Mouse (Mus musculus): ENCODE measurements around the gene Det1. TPM values are rescaled to one million over a fixed set of nuclear protein-coding genes. Genes with fewer than 3 reads are reported as not detected.

The Det1 gene
- polyA plus RNA-seq, 1 experiment from 2014 or later = 17.7 TPM

- Histone ChIP-seq H3K9me3 (no peaks in the 10 kb centered on the region), H3K27ac (no peak overlapping the region), H3K4me1 (replicated peaks) (peaks cover 21% of the 10 kb centered on the region), H3K36me3 (peaks cover 20% of the 10 kb centered on the region), H3K4me2 (replicated peaks) (no peak overlapping the region), H3K9ac (replicated peaks) (no peak overlapping the region), H3K27me3 (0 out of 2 replicates have a peak, but pooled peaks cover 7% of the 10 kb centered on the region), H3K4me3 (replicated peaks) (no peak overlapping the region)
- no peak for ATAC-seq
- 93% methylated on average over 3 of the region's 3 CpGs for WGBS
Measured at GRCm38 (mm10) chr7:78796624-78797023, 50.4 kb downstream of the Det1 start.

GRCm38 (mm10) chr7:78794571-78795092, 52.4 kb downstream of the Det1 start:
- no peak for ATAC-seq
- no peaks in the 10 kb centered on the region for H3K9me3 ChIP-seq
- no peak overlapping the region for H3K9ac ChIP-seq (replicated peaks)
- H3K4me3 ChIP-seq (replicated peaks) = no peak overlapping the region
- peaks cover 38% of the 10 kb centered on the region for H3K36me3 ChIP-seq
- 0 out of 2 replicates have a peak, but pooled peaks cover under 1% of the 10 kb centered on the region for H3K27me3 ChIP-seq
- WGBS = 83% methylated on average over 6 of the region's 6 CpGs
- peaks cover 19% of the 10 kb centered on the region for H3K4me1 ChIP-seq (replicated peaks)
- no peak overlapping the region for H3K27ac ChIP-seq
- H3K4me2 ChIP-seq (replicated peaks) = no peak overlapping the region

- 92% methylated on average over 13 of the region's 13 CpGs for WGBS
- no peak overlapping the region for H3K4me3 ChIP-seq (replicated peaks)
- H3K4me1 ChIP-seq (replicated peaks) = peaks cover 17% of the 10 kb centered on the region
- H3K9ac ChIP-seq (replicated peaks) = no peak overlapping the region
- H3K36me3 ChIP-seq = peaks cover 44% of the 10 kb centered on the region
- no peak overlapping the region for H3K27ac ChIP-seq
- ATAC-seq = no peak
- H3K4me2 ChIP-seq (replicated peaks) = no peak overlapping the region
- no peaks in the 10 kb centered on the region for H3K27me3 ChIP-seq
- no peaks in the 10 kb centered on the region for H3K9me3 ChIP-seq
Measured at GRCm38 (mm10) chr7:78793895-78794570, 53.0 kb downstream of the Det1 start.

GRCm38 (mm10) chr7:78791359-78792222, 55.5 kb downstream of the Det1 start:
- WGBS = 84% methylated on average over 15 of the region's 15 CpGs
- H3K36me3 ChIP-seq = peaks cover 54% of the 10 kb centered on the region
- H3K9me3 ChIP-seq = no peaks in the 10 kb centered on the region
- H3K4me2 ChIP-seq (replicated peaks) = no peak overlapping the region
- no peaks in the 10 kb centered on the region for H3K4me1 ChIP-seq (replicated peaks)
- H3K27ac ChIP-seq = no peak overlapping the region
- H3K9ac ChIP-seq (replicated peaks) = no peak overlapping the region
- no peak overlapping the region for H3K4me3 ChIP-seq (replicated peaks)
- H3K27me3 ChIP-seq = no peaks in the 10 kb centered on the region
- peak; percentile 85 for ATAC-seq

GRCm38 (mm10) chr7:78787793-78788380, 59.2 kb downstream of the Det1 start:
- peaks cover 11% of the 10 kb centered on the region for H3K4me1 ChIP-seq (replicated peaks)
- H3K9ac ChIP-seq (replicated peaks) = no peak overlapping the region
- 91% methylated on average over 12 of the region's 12 CpGs for whole genome bisulfite sequencing
- H3K36me3 ChIP-seq = peaks cover 51% of the 10 kb centered on the region
- no peak for ATAC-seq
- H3K27ac ChIP-seq = no peak overlapping the region
- no peaks in the 10 kb centered on the region for H3K27me3 ChIP-seq
- H3K9me3 ChIP-seq = no peaks in the 10 kb centered on the region
- no peak overlapping the region for H3K4me2 ChIP-seq (replicated peaks)
- H3K4me3 ChIP-seq (replicated peaks) = no peak overlapping the region

- no peaks in the 10 kb centered on the region for H3K27me3 ChIP-seq
Measured at GRCm38 (mm10) chr7:78785906-78786305, 61.2 kb downstream of the Det1 start.

GRCm38 (mm10) chr7:78782639-78783581, 64.2 kb downstream of the Det1 start, which contains the start of the genes Mrps11 and Mrpl46:
Gene Mrps11, plus strand, starts transcription at chr7:78783119.
Gene Mrpl46, minus strand, starts transcription at chr7:78783531.
- WGBS = under 1% methylated on average over 44 of the region's 44 CpGs
- Histone ChIP-seq H3K9ac (replicated peaks) (peak within 1 kb of the TSS; percentile 84), H3K4me2 (replicated peaks) (peak within 1 kb of the TSS; percentile 93), H3K4me1 (replicated peaks) (peaks cover 21% of the 10 kb centered on the region), H3K4me3 (replicated peaks) (peak within 1 kb of the TSS; percentile 72), H3K27me3 (no peaks in the 10 kb centered on the region), H3K27ac (no peak within 1 kb of the TSS), H3K36me3 (peaks cover 31% of the 10 kb centered on the region), H3K9me3 (no peaks in the 10 kb centered on the region)
- peak; percentile 98 for ATAC-seq

More at GRCm38 (mm10) chr7:78785906-78786305, 61.2 kb downstream of the Det1 start:
- ATAC-seq = no peak
- H3K4me3 ChIP-seq (replicated peaks) = no peak overlapping the region
- no peak overlapping the region for H3K4me2 ChIP-seq (replicated peaks)
- H3K4me1 ChIP-seq (replicated peaks) = peaks cover 21% of the 10 kb centered on the region
- WGBS = 70% methylated on average over 5 of the region's 5 CpGs
- H3K9ac ChIP-seq (replicated peaks) = no peak overlapping the region
- H3K36me3 ChIP-seq = peaks cover 37% of the 10 kb centered on the region
- H3K9me3 ChIP-seq = no peaks in the 10 kb centered on the region
- H3K27ac ChIP-seq = no peak overlapping the region

GRCm38 (mm10) chr7:78778741-78779140, 68.3 kb downstream of the Det1 start:
- no peaks in the 10 kb centered on the region for H3K27me3 ChIP-seq
- peaks cover 13% of the 10 kb centered on the region for H3K4me1 ChIP-seq (replicated peaks)
- no peaks in the 10 kb centered on the region for H3K9me3 ChIP-seq
- H3K4me2 ChIP-seq (replicated peaks) = no peak overlapping the region
- no peak overlapping the region for H3K27ac ChIP-seq
- WGBS = 94% methylated on average over 5 of the region's 5 CpGs
- no peak overlapping the region for H3K4me3 ChIP-seq (replicated peaks)
- H3K36me3 ChIP-seq = peaks cover 50% of the 10 kb centered on the region
- H3K9ac ChIP-seq (replicated peaks) = no peak overlapping the region
- ATAC-seq = no peak

Small RNA genes within 50 kb of the gene (microRNA-seq; reads per million reads assigned to microRNA genes)
- gene Mir7-2 = 365 reads per million, percentile 67 among the genes with 10 or more reads in this experiment

Other genes starting within 250 kb of the Det1 start
- gene Ntrk3, start 109.3 kb downstream of the Det1 start, polyA plus RNA-seq (2015; fragmentation: Nextera tagmentation; extraction: Ambion mirVana) = 15.8 and 18.3 TPM in 2 replicates
- gene Mrps11, start 64.1 kb downstream of the Det1 start, polyA plus RNA-seq (2015; fragmentation: Nextera tagmentation; extraction: Ambion mirVana) = 73.1 and 79.1 TPM in 2 replicates
- 58.6 and 64.2 TPM in 2 replicates for gene Mrpl46, start 63.7 kb downstream of the Det1 start, polyA plus RNA-seq (2015; fragmentation: Nextera tagmentation; extraction: Ambion mirVana)
- gene Aen, start 48.6 kb upstream of the Det1 start, polyA plus RNA-seq (2015; fragmentation: Nextera tagmentation; extraction: Ambion mirVana) = 47.0 and 49.9 TPM in 2 replicates
- gene Isg20, start 66.2 kb upstream of the Det1 start, polyA plus RNA-seq (2015; fragmentation: Nextera tagmentation; extraction: Ambion mirVana) = 0.21 and 0.40 TPM in 2 replicates
- gene Acan, start 206.2 kb upstream of the Det1 start, polyA plus RNA-seq (2015; fragmentation: Nextera tagmentation; extraction: Ambion mirVana) = 0.08 TPM in 2 replicates

All from midbrain, embryonic 13.5 days (tissue).